Mouse (Mus musculus): ENCODE results near the gene Hes7. TPM values are rescaled to one million over a fixed set of nuclear protein-coding genes. Genes with fewer than 3 reads are reported as not detected.
A peak's percentile ranks its signal among the peaks of the same experiment; 100 is the strongest.

The Hes7 gene
- polyA plus RNA-seq, 1 experiment from 2014 or later, result 1.1 TPM

GRCm38 (mm10) chr11:69104487-69104886 is 15.7 kb upstream of the Hes7 start:
- ATAC-seq, result no peak
- no peak overlapping the region for H3K4me2 ChIP-seq (ENCODE audit: low read length)
- H3K27me3 ChIP-seq (ENCODE audit: control insufficient read depth, insufficient read depth, low read depth, low read length), result no peaks in the 10 kb centered on the region
- peaks cover 47% of the 10 kb centered on the region for H3K36me3 ChIP-seq (ENCODE audit: control insufficient read depth, insufficient read depth, low read length)
- WGBS, result 91% methylated on average over 14 of the region's 14 CpGs
- H3K4me1 ChIP-seq (ENCODE audit: control insufficient read depth, insufficient read depth, low read length), result peaks cover 11% of the 10 kb centered on the region
- no peak overlapping the region for H3K27ac ChIP-seq (ENCODE audit: low read length)
- H3K4me3 ChIP-seq (ENCODE audit: low read depth, low read length), result no peak overlapping the region
- no peaks in the 10 kb centered on the region for H3K9me3 ChIP-seq (replicated peaks; ENCODE audit: control insufficient read depth, low read length, poor library complexity, severe bottlenecking)
- H3K9ac ChIP-seq (ENCODE audit: low read depth, low read length), result no peak overlapping the region

GRCm38 (mm10) chr11:69105227-69105626 is 15.0 kb upstream of the Hes7 start:
- peaks cover 47% of the 10 kb centered on the region for H3K36me3 ChIP-seq (ENCODE audit: control insufficient read depth, insufficient read depth, low read length)
- H3K4me1 ChIP-seq (ENCODE audit: control insufficient read depth, insufficient read depth, low read length), result peaks cover 7% of the 10 kb centered on the region
- WGBS, result 84% methylated on average over 6 of the region's 6 CpGs

GRCm38 (mm10) chr11:69105796-69106195 is 14.4 kb upstream of the Hes7 start:
- Histone ChIP-seq H3K4me3 (ENCODE audit: low read depth, low read length) (no peak overlapping the region), H3K4me1 (ENCODE audit: control insufficient read depth, insufficient read depth, low read length) (peaks cover 1% of the 10 kb centered on the region; the same call in 1 of the 2 replicates), H3K4me2 (ENCODE audit: low read length) (no peak overlapping the region), H3K27ac (ENCODE audit: low read length) (no peak overlapping the region), H3K27me3 (ENCODE audit: control insufficient read depth, insufficient read depth, low read depth, low read length) (no peaks in the 10 kb centered on the region), H3K9ac (ENCODE audit: low read depth, low read length) (0 out of 2 replicates have a peak overlapping the region, but pooled peaks have one; percentile 26), H3K36me3 (ENCODE audit: control insufficient read depth, insufficient read depth, low read length) (peaks cover 47% of the 10 kb centered on the region), H3K9me3 (replicated peaks; ENCODE audit: control insufficient read depth, low read length, poor library complexity, severe bottlenecking) (no peaks in the 10 kb centered on the region)
- WGBS, result 86% methylated on average over 2 of the region's 2 CpGs
- ATAC-seq, result no peak

More at GRCm38 (mm10) chr11:69105227-69105626, 15.0 kb upstream of the Hes7 start:
- Histone ChIP-seq H3K9ac (ENCODE audit: low read depth, low read length) (no peak overlapping the region), H3K4me3 (ENCODE audit: low read depth, low read length) (no peak overlapping the region), H3K27ac (ENCODE audit: low read length) (no peak overlapping the region), H3K4me2 (ENCODE audit: low read length) (no peak overlapping the region), H3K27me3 (ENCODE audit: control insufficient read depth, insufficient read depth, low read depth, low read length) (no peaks in the 10 kb centered on the region), H3K9me3 (replicated peaks; ENCODE audit: control insufficient read depth, low read length, poor library complexity, severe bottlenecking) (no peaks in the 10 kb centered on the region)
- ATAC-seq, result no peak

DNA sequence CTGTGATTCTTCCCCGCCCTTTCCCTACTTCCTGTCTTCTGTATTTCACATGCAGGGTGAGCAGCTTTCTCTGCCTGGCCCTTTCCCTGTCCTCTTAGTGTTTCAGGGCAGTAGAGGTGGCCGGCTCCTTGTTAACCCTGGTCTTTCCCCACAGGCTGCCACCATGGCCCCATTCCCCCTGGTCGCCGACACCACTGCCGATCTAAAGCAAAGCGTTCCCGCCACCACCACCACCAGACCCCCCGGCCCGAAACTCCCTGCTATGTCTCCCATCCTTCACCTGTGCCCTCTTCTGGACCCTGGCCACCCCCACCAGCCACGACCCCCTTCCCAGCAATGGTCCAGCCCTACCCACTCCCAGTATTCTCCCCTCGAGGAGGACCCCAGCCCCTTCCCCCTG is 13.9 kb upstream of the Hes7 start:
- ATAC-seq, result no peak
- Histone ChIP-seq H3K4me3 (ENCODE audit: low read depth, low read length) (no peak overlapping the region), H3K4me1 (ENCODE audit: control insufficient read depth, insufficient read depth, low read length) (0 out of 2 replicates have a peak, but pooled peaks cover 2% of the 10 kb centered on the region), H3K4me2 (ENCODE audit: low read length) (no peak overlapping the region), H3K27me3 (ENCODE audit: control insufficient read depth, insufficient read depth, low read depth, low read length) (no peaks in the 10 kb centered on the region), H3K9ac (ENCODE audit: low read depth, low read length) (no peak overlapping the region), H3K9me3 (replicated peaks; ENCODE audit: control insufficient read depth, low read length, poor library complexity, severe bottlenecking) (no peaks in the 10 kb centered on the region), H3K36me3 (ENCODE audit: control insufficient read depth, insufficient read depth, low read length) (peaks cover 45% of the 10 kb centered on the region), H3K27ac (ENCODE audit: low read length) (no peak overlapping the region)
- 92% methylated on average over 11 of the region's 11 CpGs for WGBS

- WGBS, result 88% methylated on average over 10 of the region's 11 CpGs
Observed at GRCm38 (mm10) chr11:69106842-69107241, 13.4 kb upstream of the Hes7 start.

GRCm38 (mm10) chr11:69107676-69108075 is 12.5 kb upstream of the Hes7 start:
- peaks cover 35% of the 10 kb centered on the region for H3K36me3 ChIP-seq (ENCODE audit: control insufficient read depth, insufficient read depth, low read length)
- 94% methylated on average over 11 of the region's 11 CpGs for WGBS

More at GRCm38 (mm10) chr11:69106842-69107241, 13.4 kb upstream of the Hes7 start:
- Histone ChIP-seq H3K27me3 (ENCODE audit: control insufficient read depth, insufficient read depth, low read depth, low read length) (no peaks in the 10 kb centered on the region), H3K4me2 (ENCODE audit: low read length) (no peak overlapping the region), H3K9ac (ENCODE audit: low read depth, low read length) (no peak overlapping the region), H3K36me3 (ENCODE audit: control insufficient read depth, insufficient read depth, low read length) (peaks cover 42% of the 10 kb centered on the region), H3K4me3 (ENCODE audit: low read depth, low read length) (no peak overlapping the region), H3K4me1 (ENCODE audit: control insufficient read depth, insufficient read depth, low read length) (0 out of 2 replicates have a peak, but pooled peaks cover 2% of the 10 kb centered on the region), H3K27ac (ENCODE audit: low read length) (no peak overlapping the region), H3K9me3 (replicated peaks; ENCODE audit: control insufficient read depth, low read length, poor library complexity, severe bottlenecking) (no peaks in the 10 kb centered on the region)
- ATAC-seq, result no peak

GRCm38 (mm10) chr11:69108223-69108622 is 12.0 kb upstream of the Hes7 start:
- H3K9me3 ChIP-seq (replicated peaks; ENCODE audit: control insufficient read depth, low read length, poor library complexity, severe bottlenecking), result no peaks in the 10 kb centered on the region
- no peak overlapping the region for H3K27ac ChIP-seq (ENCODE audit: low read length)
- no peak for ATAC-seq
- 0 out of 2 replicates have a peak, but pooled peaks cover 2% of the 10 kb centered on the region for H3K4me1 ChIP-seq (ENCODE audit: control insufficient read depth, insufficient read depth, low read length)
- H3K36me3 ChIP-seq (ENCODE audit: control insufficient read depth, insufficient read depth, low read length), result peaks cover 29% of the 10 kb centered on the region
- no peaks in the 10 kb centered on the region for H3K27me3 ChIP-seq (ENCODE audit: control insufficient read depth, insufficient read depth, low read depth, low read length)
- H3K4me3 ChIP-seq (ENCODE audit: low read depth, low read length), result no peak overlapping the region
- H3K4me2 ChIP-seq (ENCODE audit: low read length), result no peak overlapping the region
- 94% methylated on average over 9 of the region's 9 CpGs for WGBS
- no peak overlapping the region for H3K9ac ChIP-seq (ENCODE audit: low read depth, low read length)

More at GRCm38 (mm10) chr11:69107676-69108075, 12.5 kb upstream of the Hes7 start:
- Histone ChIP-seq H3K4me3 (ENCODE audit: low read depth, low read length) (no peak overlapping the region), H3K27ac (ENCODE audit: low read length) (no peak overlapping the region), H3K9ac (ENCODE audit: low read depth, low read length) (no peak overlapping the region), H3K4me2 (ENCODE audit: low read length) (no peak overlapping the region), H3K4me1 (ENCODE audit: control insufficient read depth, insufficient read depth, low read length) (0 out of 2 replicates have a peak, but pooled peaks cover 2% of the 10 kb centered on the region), H3K9me3 (replicated peaks; ENCODE audit: control insufficient read depth, low read length, poor library complexity, severe bottlenecking) (no peaks in the 10 kb centered on the region), H3K27me3 (ENCODE audit: control insufficient read depth, insufficient read depth, low read depth, low read length) (no peaks in the 10 kb centered on the region)
- ATAC-seq, result no peak

GRCm38 (mm10) chr11:69109032-69109900 is 10.9 kb upstream of the Hes7 start:
- 84% methylated on average over 13 of the region's 13 CpGs for WGBS
- H3K4me3 ChIP-seq (ENCODE audit: low read depth, low read length), result no peak overlapping the region
- no peak overlapping the region for H3K9ac ChIP-seq (ENCODE audit: low read depth, low read length)
- no peak overlapping the region for H3K27ac ChIP-seq (ENCODE audit: low read length)
- no peaks in the 10 kb centered on the region for H3K9me3 ChIP-seq (replicated peaks; ENCODE audit: control insufficient read depth, low read length, poor library complexity, severe bottlenecking)
- no peaks in the 10 kb centered on the region for H3K27me3 ChIP-seq (ENCODE audit: control insufficient read depth, insufficient read depth, low read depth, low read length)
- 0 out of 2 replicates have a peak, but pooled peaks cover 2% of the 10 kb centered on the region for H3K4me1 ChIP-seq (ENCODE audit: control insufficient read depth, insufficient read depth, low read length)
- ATAC-seq, result no peak
- H3K36me3 ChIP-seq (ENCODE audit: control insufficient read depth, insufficient read depth, low read length), result peaks cover 20% of the 10 kb centered on the region
- no peak overlapping the region for H3K4me2 ChIP-seq (ENCODE audit: low read length)
